Mouse (Mus musculus) telencephalon, adult 2 months (tissue): ENCODE results near the gene Vav2.

Experiments used
- DNase-seq: peaks from one replicate; pipeline ENCODE4 v3.0.0-alpha.2; 2011; ENCODE audit warnings: low read depth, low spot score

Gene Vav2

GRCm38 (mm10) chr2:27371450-27371849 lies 55.4 kb downstream of the Vav2 start:
- no peak for DNase-seq

GRCm38 (mm10) chr2:27368980-27369379 lies 57.9 kb downstream of the Vav2 start:
- no peak for DNase-seq

GRCm38 (mm10) chr2:27365296-27365695 lies 61.5 kb downstream of the Vav2 start:
- no peak for DNase-seq

GRCm38 (mm10) chr2:27361786-27362185 lies 65.0 kb downstream of the Vav2 start:
- DNase-seq, result no peak

GRCm38 (mm10) chr2:27358461-27358860 lies 68.4 kb downstream of the Vav2 start:
- DNase-seq, result no peak

GRCm38 (mm10) chr2:27355684-27356083 lies 71.1 kb downstream of the Vav2 start:
- DNase-seq, result no peak

- DNase-seq, result no peak
These were observed 72.1 kb downstream of the Vav2 start for GRCm38 (mm10) chr2:27354610-27355211.

- DNase-seq, result no peak
These were observed 74.1 kb downstream of the Vav2 start for GRCm38 (mm10) chr2:27352720-27353119.

- DNase-seq, result no peak
These were observed 76.5 kb downstream of the Vav2 start for GRCm38 (mm10) chr2:27350371-27350770.

GRCm38 (mm10) chr2:27343984-27344453 lies 82.8 kb downstream of the Vav2 start:
- DNase-seq, result no peak

GRCm38 (mm10) chr2:27340682-27341081 lies 86.2 kb downstream of the Vav2 start:
- no peak for DNase-seq

- DNase-seq, result no peak
These were observed 87.8 kb downstream of the Vav2 start for GRCm38 (mm10) chr2:27339051-27339450.

- no peak for DNase-seq
These were observed 89.6 kb downstream of the Vav2 start for GRCm38 (mm10) chr2:27337261-27337660.

- no peak for DNase-seq
These were observed 90.2 kb downstream of the Vav2 start for GRCm38 (mm10) chr2:27336600-27336999.

GRCm38 (mm10) chr2:27334816-27335215 lies 92.0 kb downstream of the Vav2 start:
- no peak for DNase-seq

GRCm38 (mm10) chr2:27331560-27331959 lies 95.3 kb downstream of the Vav2 start:
- DNase-seq, result no peak

GRCm38 (mm10) chr2:27330446-27330845 lies 96.4 kb downstream of the Vav2 start:
- no peak for DNase-seq

GRCm38 (mm10) chr2:27329386-27330060 lies 97.3 kb downstream of the Vav2 start:
- no peak for DNase-seq

GRCm38 (mm10) chr2:27328613-27329041 lies 98.2 kb downstream of the Vav2 start:
- DNase-seq, result no peak

- no peak for DNase-seq
These were observed 98.9 kb downstream of the Vav2 start for GRCm38 (mm10) chr2:27327886-27328285.

- DNase-seq, result no peak
These were observed 99.8 kb downstream of the Vav2 start for GRCm38 (mm10) chr2:27327076-27327475.

- DNase-seq, result no peak
These were observed 100.5 kb downstream of the Vav2 start for GRCm38 (mm10) chr2:27326357-27326756.

GRCm38 (mm10) chr2:27324690-27325089 lies 102.1 kb downstream of the Vav2 start:
- DNase-seq, result no peak
